Mouse (Mus musculus) intestine, postnatal 0 days (tissue): Measurements from ENCODE around the gene Adamtsl3. TPM values are rescaled to one million over a fixed set of nuclear protein-coding genes. Genes with fewer than 3 reads are reported as not detected.

Source experiments
- ATAC-seq: fragments of 200-750 bp; cut with Nextera tagmentation; 2 replicates; pipeline ENCODE4 v1.8.0; 2017; ENCODE audit warnings: mild to moderate bottlenecking, moderate TSS enrichment, moderate library complexity
- H3K27ac ChIP-seq: fragments of 300-500 bp; sonication (generic); 2 replicates; pipeline ENCODE4 v1.5.1; 2014; ENCODE audit warnings: mild to moderate bottlenecking, low read depth, low read length, moderate library complexity
- H3K27me3 ChIP-seq: fragments of 300-500 bp; sonication (generic); replicated peaks from 2 replicates; pipeline ENCODE4 v1.6.1; 2014; ENCODE audit warnings: low read length, mixed read lengths; ENCODE audit not compliant: control insufficient read depth, insufficient read depth
- H3K36me3 ChIP-seq: fragments of 300-500 bp; sonication (generic); 2 replicates; pipeline ENCODE4 v1.6.1; 2014; ENCODE audit warnings: mild to moderate bottlenecking, moderate library complexity; ENCODE audit not compliant: control insufficient read depth, insufficient read depth
- H3K4me1 ChIP-seq: fragments of 300-500 bp; sonication (generic); replicated peaks from 2 replicates; pipeline ENCODE4 v1.6.1; 2014; ENCODE audit warnings: antibody characterized with exemption, low read length, mixed read lengths; ENCODE audit not compliant: control insufficient read depth, insufficient read depth
- H3K4me2 ChIP-seq: fragments of 300-500 bp; sonication (generic); replicated peaks from 2 replicates; pipeline ENCODE4 v1.6.1; 2014; ENCODE audit warnings: low read depth, mild to moderate bottlenecking, moderate library complexity
- H3K4me3 ChIP-seq: fragments of 300-500 bp; sonication (generic); 2 replicates; pipeline ENCODE4 v1.5.1; 2014; ENCODE audit warnings: low read depth, low read length
- H3K9ac ChIP-seq: fragments of 300-500 bp; sonication (generic); 2 replicates; pipeline ENCODE4 v1.6.1; 2014; ENCODE audit warnings: mild to moderate bottlenecking, low read depth, low read length
- H3K9me3 ChIP-seq: fragments of 300-500 bp; sonication (generic); 2 replicates; pipeline ENCODE4 v1.6.1; 2016; ENCODE audit warnings: mixed run types; ENCODE audit not compliant: control insufficient read depth
- CTCF ChIP-seq: sonication (generic); IDR thresholded peaks from 2 replicates; pipeline ENCODE4 v1.5.1; 2016; ENCODE audit warnings: low read depth, mild to moderate bottlenecking, control low read depth, antibody characterized with exemption, moderate library complexity
- WGBS: fragments of 180-500 bp; shearing (Covaris S2); extraction: QIAGEN DNeasy Blood & Tissue Kit; methylation state at CpG from one replicate; pipeline ENCODE4 v1.1.7; 2014; 5-methylcytosine and 5-hydroxymethylcytosine counted together
- polyA plus RNA-seq: library from polyadenylated mRNA; unstranded; fragments of >200 nt; fragmentation: Nextera tagmentation; extraction: Ambion mirVana; gene quantifications from 2 replicates; pipeline ENCODE4 v1.2.1, GENCODE M21; 2015

Adamtsl3 gene
- polyA plus RNA-seq, 1 experiment from 2014 or later, result 0.96 TPM

GRCm38 (mm10) chr7:82557111-82557510 lies 221.6 kb downstream of the Adamtsl3 start:
- no peak for ATAC-seq
- Histone ChIP-seq H3K27me3 (no peaks in the 10 kb centered on the region), H3K4me2 (no peak overlapping the region), H3K9me3 (no peaks in the 10 kb centered on the region), H3K9ac (no peak overlapping the region), H3K36me3 (no peaks in the 10 kb centered on the region), H3K27ac (no peak overlapping the region), H3K4me1 (no peaks in the 10 kb centered on the region), H3K4me3 (no peak overlapping the region)
- no peak for TF ChIP-seq CTCF
- WGBS, result 73% methylated on average over 11 of the region's 11 CpGs

GRCm38 (mm10) chr7:82566688-82567087 lies 231.2 kb downstream of the Adamtsl3 start:
- TF ChIP-seq CTCF, result peak; percentile 29
- Histone ChIP-seq H3K4me3 (no peak overlapping the region), H3K4me1 (no peaks in the 10 kb centered on the region), H3K27me3 (no peaks in the 10 kb centered on the region), H3K9me3 (no peaks in the 10 kb centered on the region), H3K4me2 (no peak overlapping the region), H3K27ac (no peak overlapping the region), H3K9ac (no peak overlapping the region), H3K36me3 (no peaks in the 10 kb centered on the region)
- no peak for ATAC-seq
- WGBS, result 38% methylated on average over 8 of the region's 8 CpGs

GRCm38 (mm10) chr7:82567811-82568210 lies 232.3 kb downstream of the Adamtsl3 start:
- no peak overlapping the region for H3K9ac ChIP-seq
- no peak for TF ChIP-seq CTCF
- no peaks in the 10 kb centered on the region for H3K36me3 ChIP-seq
- no peak overlapping the region for H3K4me3 ChIP-seq
- no peaks in the 10 kb centered on the region for H3K9me3 ChIP-seq
- no peak overlapping the region for H3K4me2 ChIP-seq
- H3K4me1 ChIP-seq, result no peaks in the 10 kb centered on the region
- WGBS, result 82% methylated on average over 3 of the region's 3 CpGs
- H3K27me3 ChIP-seq, result no peaks in the 10 kb centered on the region
- no peak overlapping the region for H3K27ac ChIP-seq
- ATAC-seq, result no peak

GRCm38 (mm10) chr7:82572981-82573380 lies 237.5 kb downstream of the Adamtsl3 start:
- H3K4me3 ChIP-seq, result no peak overlapping the region
- 34% methylated on average over 1 of the region's 1 CpGs for WGBS
- no peak for TF ChIP-seq CTCF
- no peaks in the 10 kb centered on the region for H3K9me3 ChIP-seq
- no peak overlapping the region for H3K4me2 ChIP-seq
- ATAC-seq, result no peak
- no peak overlapping the region for H3K27ac ChIP-seq
- no peaks in the 10 kb centered on the region for H3K27me3 ChIP-seq
- no peaks in the 10 kb centered on the region for H3K4me1 ChIP-seq
- no peaks in the 10 kb centered on the region for H3K36me3 ChIP-seq
- no peak overlapping the region for H3K9ac ChIP-seq

GRCm38 (mm10) chr7:82580007-82580406 lies 244.5 kb downstream of the Adamtsl3 start:
- ATAC-seq, result no peak
- H3K4me2 ChIP-seq, result no peak overlapping the region
- WGBS, result 84% methylated on average over 3 of the region's 3 CpGs
- no peak overlapping the region for H3K4me3 ChIP-seq
- TF ChIP-seq CTCF, result no peak
- H3K4me1 ChIP-seq, result no peaks in the 10 kb centered on the region
- H3K27ac ChIP-seq, result no peak overlapping the region
- H3K36me3 ChIP-seq, result no peaks in the 10 kb centered on the region
- H3K27me3 ChIP-seq, result no peaks in the 10 kb centered on the region
- H3K9me3 ChIP-seq, result no peaks in the 10 kb centered on the region
- H3K9ac ChIP-seq, result no peak overlapping the region

GRCm38 (mm10) chr7:82581802-82582201 lies 246.3 kb downstream of the Adamtsl3 start:
- no peak overlapping the region for H3K4me3 ChIP-seq
- TF ChIP-seq CTCF, result no peak
- no peaks in the 10 kb centered on the region for H3K4me1 ChIP-seq
- no peaks in the 10 kb centered on the region for H3K36me3 ChIP-seq
- no peaks in the 10 kb centered on the region for H3K27me3 ChIP-seq
- H3K4me2 ChIP-seq, result no peak overlapping the region
- no peaks in the 10 kb centered on the region for H3K9me3 ChIP-seq
- WGBS, result 56% methylated on average over 5 of the region's 5 CpGs
- H3K9ac ChIP-seq, result no peak overlapping the region
- H3K27ac ChIP-seq, result no peak overlapping the region
- ATAC-seq, result no peak

- Histone ChIP-seq H3K9ac (no peak overlapping the region), H3K9me3 (no peaks in the 10 kb centered on the region), H3K4me2 (no peak overlapping the region), H3K36me3 (no peaks in the 10 kb centered on the region), H3K27me3 (no peaks in the 10 kb centered on the region), H3K27ac (no peak overlapping the region), H3K4me1 (no peaks in the 10 kb centered on the region), H3K4me3 (no peak overlapping the region)
- TF ChIP-seq CTCF, result no peak
- WGBS, result 85% methylated on average over 4 of the region's 4 CpGs
- no peak for ATAC-seq
Measured at GRCm38 (mm10) chr7:82582534-82582933, 247.0 kb downstream of the Adamtsl3 start.
